Mouse (Mus musculus) adrenal gland, adult 18-20 months (tissue): ENCODE measurements around the gene Tmco3. TPM values are rescaled to one million over a fixed set of nuclear protein-coding genes. Genes with fewer than 3 reads are reported as not detected.
"Not testable (repeated sequence)": the region's sequence is repeated elsewhere in the genome, so short reads cannot be mapped to it uniquely, and the experiment has no call there.

ENCODE experiments used
- DNase-seq, 2 experiments: peaks; one replicate each; pipeline ENCODE4 v3.0.0; 2021 to 2022; ENCODE audit warnings: low spot score in 2 of 2
- total RNA-seq, 2 experiments: library from RNA; stranded (reverse); gene quantifications; 1 replicate in 1 of 2; 2 replicates in 1 of 2; pipeline ENCODE4 v1.2.3; 2021

Tmco3 gene
- total RNA-seq, 2 experiments from 2014 or later: 31.2 to 33.2 TPM

GRCm38 (mm10) chr8:13305884-13306283 lies 17.9 kb downstream of the Tmco3 start:
- no peak for DNase-seq

DNA sequence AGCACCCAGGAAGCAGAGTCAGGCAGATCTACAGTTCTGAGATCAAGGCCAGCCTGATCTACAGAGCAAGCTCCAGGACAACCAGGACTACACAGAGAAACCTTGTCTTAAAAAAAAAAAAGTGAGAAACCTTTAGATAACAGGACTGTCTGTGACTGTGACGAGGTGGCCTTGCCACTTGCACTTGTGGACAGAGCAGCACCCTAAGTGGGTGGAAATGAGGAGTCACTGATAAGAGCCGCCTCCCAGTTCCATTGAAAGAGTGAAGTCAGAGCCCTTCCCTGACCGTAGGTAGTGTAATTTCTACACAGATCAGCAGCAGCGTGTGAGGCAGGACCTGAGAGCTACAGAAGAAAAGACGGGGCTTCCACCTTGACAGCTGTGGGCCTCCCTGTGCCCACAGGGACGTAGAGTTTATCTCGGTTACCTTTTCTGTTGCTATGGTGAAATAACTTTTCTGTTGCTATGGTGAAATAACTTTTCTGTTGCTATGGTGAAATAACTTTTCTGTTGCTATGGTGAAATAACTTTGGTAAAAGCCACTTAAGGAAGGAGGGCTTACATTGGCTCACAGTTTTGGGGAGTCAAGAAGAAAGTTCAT lies 18.4 kb downstream of the Tmco3 start:
- DNase-seq: no peak

DNA sequence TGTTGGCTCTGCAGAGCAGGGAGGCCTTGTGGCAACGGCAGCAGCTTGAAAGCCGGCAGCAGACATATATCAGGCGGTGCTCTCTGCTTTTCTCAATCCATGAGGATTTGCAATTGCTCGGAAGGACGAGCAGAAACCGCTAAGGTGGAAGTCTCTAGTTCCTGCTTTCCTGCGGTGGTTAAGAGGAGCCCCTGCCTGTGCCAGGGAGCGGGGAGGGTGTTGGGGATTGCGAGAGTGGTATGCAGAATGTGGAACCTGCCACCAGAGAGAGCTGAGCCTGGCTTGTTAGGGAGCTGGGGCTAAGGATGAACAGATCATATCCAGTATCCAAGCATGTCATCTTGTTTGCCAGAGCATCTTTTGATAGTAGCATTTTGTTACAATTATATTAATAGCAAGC lies 18.9 kb downstream of the Tmco3 start:
- DNase-seq: no peak

DNA sequence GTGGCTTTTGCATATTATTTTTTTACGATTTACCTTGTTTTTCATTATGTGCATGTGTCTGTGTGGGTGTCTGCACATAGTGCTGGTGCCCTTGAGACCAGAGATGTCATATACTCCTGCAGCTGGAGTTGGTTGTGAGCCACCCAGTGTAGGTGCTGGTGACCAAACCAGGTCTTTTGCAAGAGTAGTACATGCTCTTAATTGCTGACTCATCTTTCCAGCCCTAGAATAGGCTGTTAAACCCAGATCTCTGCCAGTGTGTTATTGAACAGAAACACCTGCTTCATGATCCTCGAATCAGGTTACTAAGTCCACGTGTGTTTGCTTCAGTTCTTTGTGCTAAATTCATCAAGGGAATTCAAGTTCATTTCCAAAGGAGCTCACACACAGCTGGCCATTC lies 26.9 kb downstream of the Tmco3 start:
- DNase-seq: no peak

DNA sequence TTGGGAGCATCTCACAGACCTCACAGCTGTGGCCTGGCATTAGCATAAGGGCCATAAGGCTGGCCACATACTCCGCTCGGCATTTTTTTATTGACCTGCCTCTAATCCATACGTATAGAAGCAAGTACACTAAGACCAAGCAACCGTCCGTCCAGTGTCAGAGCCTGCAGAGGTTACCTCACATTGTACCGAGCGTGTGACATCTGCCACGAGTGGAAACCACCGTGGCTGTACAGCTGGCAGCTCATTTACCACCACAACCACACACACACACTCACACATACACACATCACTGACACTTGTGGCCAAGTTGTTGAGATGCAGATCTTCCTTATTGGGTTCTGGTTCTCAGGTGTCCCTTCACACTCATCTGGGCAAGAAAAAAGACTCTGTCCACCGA lies 28.7 kb downstream of the Tmco3 start:
- no peak for DNase-seq

DNA sequence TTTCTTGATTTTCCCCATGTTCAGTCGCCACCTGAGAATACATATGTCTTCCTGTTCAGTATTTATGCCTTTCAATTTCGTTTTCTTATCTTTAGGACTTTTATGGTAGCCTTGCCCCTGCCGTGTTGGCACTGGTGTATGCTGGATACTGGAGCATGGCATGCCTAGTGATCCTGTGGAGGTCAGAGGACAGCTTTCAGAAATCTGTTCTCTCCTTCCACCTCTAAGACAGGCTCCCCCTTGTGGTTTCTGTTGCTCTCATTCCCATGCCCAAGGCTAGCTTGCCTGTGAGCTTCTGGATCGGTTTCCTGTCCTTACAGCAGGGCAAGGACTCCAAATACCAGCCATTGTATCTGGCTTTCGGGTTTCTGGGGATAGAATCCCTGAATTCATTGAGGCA lies 38.6 kb downstream of the Tmco3 start:
- peak; percentile 19 to 31 for DNase-seq

DNA sequence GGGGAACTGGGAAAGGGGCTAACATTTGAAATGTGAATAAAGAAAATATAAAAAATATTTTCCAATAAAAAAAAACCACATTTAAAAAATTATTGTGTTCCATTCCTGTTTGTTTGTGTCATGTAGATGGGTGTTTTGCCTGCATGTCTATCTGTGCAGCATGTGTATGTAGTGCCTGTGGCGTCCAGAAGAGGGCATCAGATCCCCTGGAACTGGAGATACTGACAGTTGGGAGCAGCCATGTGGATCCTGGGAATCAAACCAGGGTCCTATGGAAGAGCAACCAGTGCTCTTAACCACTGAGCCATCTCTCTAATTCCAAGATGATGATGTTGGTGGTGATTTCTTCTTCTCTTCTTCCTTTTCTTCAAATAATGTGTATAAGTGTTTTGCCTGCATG lies 46.7 kb downstream of the Tmco3 start:
- no peak for DNase-seq

GRCm38 (mm10) chr8:13337245-13337644 lies 49.3 kb downstream of the Tmco3 start:
- not testable (repeated sequence) for DNase-seq

GRCm38 (mm10) chr8:13337678-13338077 lies 49.7 kb downstream of the Tmco3 start:
- no peak for DNase-seq

- peak; percentile 75 to 78 for DNase-seq
These were observed 50.4 kb downstream of the Tmco3 start, which contains the start of gene Tfdp1 for GRCm38 (mm10) chr8:13338255-13338860. Gene Tfdp1 (plus strand): TSS chr8:13338751.

GRCm38 (mm10) chr8:13338901-13339645 lies 51.1 kb downstream of the Tmco3 start:
- DNase-seq: peak; percentile 24 to 47

DNA sequence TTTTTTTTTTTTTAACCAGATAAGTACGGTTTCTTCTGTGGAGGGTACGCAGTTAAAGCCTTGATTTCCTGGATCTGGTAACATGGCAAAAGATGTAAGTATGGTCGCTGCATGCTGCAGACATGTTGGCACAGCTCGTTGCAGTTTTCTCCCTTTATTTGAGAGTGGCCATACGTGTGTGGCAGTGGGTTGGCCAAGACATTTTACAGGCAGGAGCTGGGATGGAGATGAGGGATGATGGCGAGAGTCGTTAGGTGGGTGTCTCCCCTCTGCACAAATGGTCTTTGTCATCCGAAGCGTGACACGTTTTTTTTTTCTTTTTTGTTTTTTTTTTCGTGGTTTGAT lies 51.6 kb downstream of the Tmco3 start:
- no peak for DNase-seq

GRCm38 (mm10) chr8:13340650-13341049 lies 52.7 kb downstream of the Tmco3 start:
- no peak for DNase-seq

GRCm38 (mm10) chr8:13342340-13342739 lies 54.4 kb downstream of the Tmco3 start:
- DNase-seq: no peak

- no peak for DNase-seq
These were observed 55.1 kb downstream of the Tmco3 start for GRCm38 (mm10) chr8:13343134-13343533.

DNA sequence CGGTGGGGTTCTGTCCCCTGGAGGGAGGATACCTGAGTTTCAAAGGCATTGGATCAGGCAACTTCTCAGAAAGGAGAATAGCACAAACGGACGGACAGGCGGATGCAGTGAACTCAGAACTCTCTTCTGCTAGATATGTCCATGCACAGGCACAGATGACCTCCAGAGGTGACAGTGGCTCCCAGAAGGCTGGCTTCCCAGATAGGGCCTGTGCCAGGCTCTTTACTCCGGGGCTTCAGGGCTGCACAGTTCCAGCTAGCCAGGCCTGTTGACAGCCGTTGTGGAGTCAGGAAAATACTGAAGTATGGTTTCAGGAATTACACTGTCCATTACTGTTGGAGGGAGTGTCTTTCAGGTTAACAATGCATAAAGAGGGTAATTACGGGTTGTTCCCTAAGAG lies 62.1 kb downstream of the Tmco3 start:
- DNase-seq: no peak

DNA sequence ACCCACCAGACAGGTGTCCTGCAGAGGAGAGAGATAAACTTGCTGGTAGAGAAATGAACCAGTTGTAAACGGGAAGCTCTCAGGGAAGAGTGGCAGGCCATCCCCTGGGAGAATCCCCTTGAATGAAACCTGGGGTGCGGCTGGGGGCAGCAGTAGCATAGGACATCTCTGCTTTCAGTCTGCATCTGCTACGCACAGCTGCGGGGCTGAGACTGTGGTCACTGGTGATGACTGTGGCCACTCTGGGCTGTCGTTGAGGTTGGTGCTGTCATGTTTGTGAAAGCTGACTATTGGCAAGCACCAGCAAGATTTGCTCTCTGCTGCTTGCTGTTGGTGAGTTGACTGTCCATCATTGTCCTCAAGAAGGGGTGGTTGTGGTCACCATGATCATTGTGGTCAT lies 63.6 kb downstream of the Tmco3 start:
- no peak for DNase-seq

- no peak for DNase-seq
These were observed 64.6 kb downstream of the Tmco3 start for GRCm38 (mm10) chr8:13352601-13353000.

DNA sequence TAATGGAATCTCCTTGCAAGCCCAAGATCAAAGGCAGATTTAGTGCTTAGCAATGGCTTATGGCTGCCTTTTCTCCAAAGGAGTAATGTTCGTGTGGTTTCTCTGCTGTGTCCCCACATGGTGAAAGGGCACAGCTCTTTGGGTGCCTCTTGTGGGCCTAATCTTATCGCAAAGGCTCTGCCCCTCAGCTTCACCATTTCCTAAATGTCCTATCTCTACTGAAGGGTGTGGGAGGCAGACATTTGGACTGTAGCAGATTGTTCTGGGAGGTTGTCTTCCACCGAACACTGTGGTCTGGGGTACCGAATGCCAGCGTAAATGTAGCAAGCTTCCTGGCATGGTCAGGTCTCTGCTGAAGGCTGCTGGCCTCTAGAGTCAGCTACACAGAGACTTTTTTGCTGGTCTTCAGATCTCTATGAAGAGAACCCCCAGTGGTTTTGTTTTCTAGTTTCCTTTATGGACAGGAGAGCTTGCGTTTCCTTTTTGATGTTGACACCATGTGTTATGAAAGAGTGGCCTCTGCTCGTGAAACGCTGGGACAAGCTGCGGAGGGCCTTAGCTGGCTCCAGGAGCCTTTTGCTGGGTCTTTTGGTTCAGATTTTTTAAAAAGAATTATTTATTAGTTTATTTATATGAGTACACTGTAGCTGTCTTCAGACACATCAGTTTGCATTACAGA lies 65.3 kb downstream of the Tmco3 start:
- DNase-seq: no peak

- no peak for DNase-seq
These were observed 65.9 kb downstream of the Tmco3 start for GRCm38 (mm10) chr8:13353883-13354282.

GRCm38 (mm10) chr8:13356221-13356620 lies 68.2 kb downstream of the Tmco3 start:
- DNase-seq: no peak

DNA sequence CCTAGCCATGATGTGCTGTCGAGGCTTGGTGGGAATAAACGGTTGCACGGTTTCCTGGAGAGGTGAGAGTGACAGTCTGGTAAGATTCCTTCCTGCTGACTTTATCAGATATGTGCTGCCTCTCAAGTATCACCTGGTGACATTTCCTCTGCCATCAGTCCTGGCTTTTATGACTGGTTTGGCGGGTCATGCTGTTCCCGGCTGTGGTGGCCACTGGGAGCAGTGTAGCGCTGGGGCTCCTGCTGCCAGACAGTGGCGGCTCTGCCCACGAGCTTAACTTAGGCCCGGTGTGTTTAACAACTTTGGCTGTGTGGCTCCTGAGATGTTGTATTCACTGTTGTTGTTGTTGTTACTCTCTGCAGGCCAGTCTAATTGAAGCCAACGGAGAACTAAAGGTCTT lies 68.7 kb downstream of the Tmco3 start:
- no peak for DNase-seq
